Mouse (Mus musculus) spleen, embryonic (tissue): ENCODE measurements at regions not wholly inside any gene's neighbourhood (a gene's known extent, or its start where the extent isn't known, plus 50 kb on each side); places are given as distances from the start of the nearest gene placed in this dataset.

ENCODE experiments used
- CTCF ChIA-PET: fragments of 350-600 bp; sonication (Branson Sonifier 250); formaldehyde crosslinking; loops from one replicate; lab custom pipeline; 2022; lab: Charles Lee

DNA sequence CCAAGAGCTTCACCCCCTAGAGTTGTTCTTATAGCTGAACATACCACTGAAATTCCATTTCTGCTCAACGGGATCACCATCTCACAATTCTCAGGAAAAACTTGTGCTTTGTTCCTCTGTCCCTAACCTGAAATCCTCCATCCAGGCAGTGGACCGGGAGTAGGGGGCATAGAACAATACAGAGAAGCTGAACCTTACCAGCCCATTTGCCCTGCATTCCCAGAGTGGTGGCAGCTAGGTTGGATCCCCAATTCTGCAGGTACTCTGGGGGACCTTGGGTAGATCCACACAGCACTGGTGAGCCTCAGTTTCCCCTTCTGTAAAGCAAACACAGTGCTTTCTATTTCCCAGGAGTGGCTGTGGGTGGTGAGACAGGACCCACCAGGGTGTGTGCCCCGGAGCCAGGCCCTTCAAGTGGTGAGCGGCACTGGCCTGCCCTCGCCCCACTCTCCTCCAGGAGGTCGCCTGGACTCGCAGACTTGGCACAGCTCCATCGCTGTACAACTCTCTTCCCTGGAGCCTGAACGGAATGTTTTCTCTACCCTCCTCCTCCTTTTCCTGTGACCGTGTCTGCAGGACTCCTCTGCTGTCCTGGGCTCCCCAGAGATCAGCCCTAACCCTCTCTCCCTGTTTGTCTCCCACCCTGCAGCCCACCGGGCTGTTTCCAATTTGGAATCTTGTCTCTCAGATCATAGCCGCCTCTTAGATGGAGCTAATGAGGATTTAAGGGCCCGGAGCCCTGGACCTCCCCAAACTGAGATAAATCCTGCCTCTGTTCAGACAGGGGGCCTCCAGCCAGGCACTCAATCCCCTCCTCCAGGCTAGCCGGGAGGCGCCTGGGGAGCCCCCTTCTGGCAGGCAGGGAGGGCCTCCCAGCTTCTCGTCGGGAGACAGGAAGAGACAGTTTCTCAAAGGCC lies 52.3 kb upstream of the Cux1 start:
- CTCF ChIA-PET: interaction anchor here (0.6 kb wide), 1 partner anchor 50 kb away, joined by 7 read pairs; no protein-coding TSS in a partner anchor

DNA sequence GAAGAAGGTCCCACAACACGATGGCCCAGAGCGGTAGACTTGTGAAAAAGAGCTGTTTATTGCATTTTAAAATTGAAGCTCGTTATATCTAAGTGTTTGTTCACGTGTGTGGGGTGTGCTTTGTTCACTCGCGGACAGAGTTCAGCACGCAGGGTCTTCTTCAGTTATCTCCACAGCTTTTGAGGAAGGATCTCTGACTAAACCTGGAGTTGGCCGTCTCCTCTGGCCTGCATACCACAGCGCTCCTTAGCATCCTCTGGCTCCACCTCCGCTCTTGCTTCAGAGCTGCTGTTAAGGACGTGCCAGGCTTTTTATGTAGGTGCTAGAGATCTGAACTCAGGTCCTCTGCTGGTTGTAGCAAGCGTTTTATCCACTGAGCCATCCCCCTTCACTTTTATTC lies 52.9 kb upstream of the Cux1 start:
- CTCF ChIA-PET: interaction anchor here (0.6 kb wide), 2 partner anchors 21 to 51 kb away, joined by 3 to 7 read pairs; no protein-coding TSS in a partner anchor

DNA sequence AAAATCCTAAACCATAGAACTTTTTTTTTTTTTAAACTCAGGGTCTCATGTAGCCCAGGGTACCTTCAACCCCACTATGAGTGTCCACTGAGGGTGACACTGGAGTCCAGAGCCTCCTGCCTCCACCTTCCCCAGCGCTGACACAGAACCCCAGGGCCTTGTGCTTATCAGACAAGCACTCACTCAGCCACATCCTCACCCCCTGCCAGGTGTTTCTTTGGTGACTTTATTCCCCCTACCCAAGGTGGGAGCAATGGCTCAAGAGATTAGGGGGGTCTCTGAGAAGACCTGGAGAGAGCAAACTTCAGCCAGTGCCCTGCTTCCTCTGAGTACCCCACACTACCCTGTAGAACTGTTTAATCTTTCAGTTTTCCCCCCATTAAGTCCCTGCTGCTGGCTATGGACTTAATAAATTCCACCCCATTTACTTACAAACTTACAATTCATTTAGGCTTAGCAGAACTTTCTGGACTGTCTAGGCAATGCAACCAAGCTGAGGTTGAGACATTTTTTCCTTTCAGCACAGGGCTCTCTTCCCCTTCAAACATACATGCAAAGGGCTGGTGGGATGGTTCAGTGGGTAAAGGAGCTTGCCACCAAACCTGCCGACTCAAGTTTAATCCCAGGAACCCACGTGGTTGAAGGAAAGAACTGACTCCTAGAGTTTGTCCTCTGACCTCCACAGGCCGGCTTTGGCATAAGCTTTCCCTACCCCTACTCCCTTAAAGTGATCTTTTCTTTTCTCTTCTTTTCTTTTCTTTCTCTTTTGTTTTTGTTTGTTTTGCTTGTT lies 54.2 kb upstream of the Cux1 start:
- CTCF ChIA-PET: interaction anchor here (0.6 to 0.7 kb wide), 3 partner anchors 26 to 379 kb away, joined by 4 to 12 read pairs (median 4); no protein-coding TSS in a partner anchor

- CTCF ChIA-PET: interaction anchor here (0.7 to 3.0 kb wide), 2 partner anchors 56 to 420 kb away, joined by 9 to 17 read pairs; partner anchors contain the start of gene Cux1
These were observed 54.9 kb upstream of the Cux1 start for GRCm38 (mm10) chr5:136622152-136622551.

- CTCF ChIA-PET: interaction anchor here (0.6 to 3.0 kb wide), 6 partner anchors 19 to 421 kb away, joined by 3 to 17 read pairs (median 4); partner anchors contain the start of gene Cux1
These were observed 55.6 kb upstream of the Cux1 start for GRCm38 (mm10) chr5:136622721-136623542.

- CTCF ChIA-PET: interaction anchor here (0.8 to 3.0 kb wide), 3 partner anchors 54 to 59 kb away, joined by 3 to 17 read pairs (median 4); partner anchors contain the start of gene Cux1
These were observed 56.5 kb upstream of the Cux1 start for GRCm38 (mm10) chr5:136623791-136624190.

- CTCF ChIA-PET: interaction anchor here (0.5 to 3.0 kb wide), 4 partner anchors 59 to 644 kb away, joined by 5 to 17 read pairs (median 10); partner anchors contain the start of gene Cux1
These were observed 58.1 kb upstream of the Cux1 start for GRCm38 (mm10) chr5:136625176-136625991.

DNA sequence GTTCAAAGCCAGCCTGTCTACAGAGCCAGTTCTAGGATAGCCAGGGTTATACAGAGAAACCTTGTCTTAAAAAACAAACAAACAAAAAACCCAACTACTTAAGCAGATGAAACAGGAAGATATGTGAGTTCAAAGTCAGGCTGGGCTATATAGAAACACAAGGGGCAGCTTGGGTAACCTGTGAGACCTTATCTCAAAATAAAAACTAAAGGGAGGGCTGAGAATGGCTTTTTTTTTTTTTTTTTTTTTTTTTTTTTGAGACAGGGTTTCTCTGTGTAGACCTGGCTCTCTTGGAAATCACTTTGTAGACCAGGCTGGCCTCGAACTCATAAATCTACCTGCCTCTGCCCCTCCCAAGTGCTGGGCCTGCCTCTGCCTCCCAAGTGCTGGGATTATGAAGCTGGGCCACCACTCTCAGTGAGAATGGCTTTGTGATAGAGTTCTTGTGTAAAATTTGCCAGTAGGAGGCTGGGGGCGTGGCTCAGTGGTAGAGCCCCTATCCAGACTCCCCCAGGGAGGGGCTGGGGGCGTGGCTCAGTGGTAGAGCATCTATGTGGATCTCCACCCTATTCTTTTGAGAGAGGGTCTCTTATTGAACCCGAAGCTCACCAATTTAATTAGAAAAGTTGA lies 59.0 kb upstream of the Cux1 start:
- CTCF ChIA-PET: interaction anchor here (0.6 kb wide), 2 partner anchors 29 to 67 kb away, joined by 6 to 13 read pairs; no protein-coding TSS in a partner anchor

DNA sequence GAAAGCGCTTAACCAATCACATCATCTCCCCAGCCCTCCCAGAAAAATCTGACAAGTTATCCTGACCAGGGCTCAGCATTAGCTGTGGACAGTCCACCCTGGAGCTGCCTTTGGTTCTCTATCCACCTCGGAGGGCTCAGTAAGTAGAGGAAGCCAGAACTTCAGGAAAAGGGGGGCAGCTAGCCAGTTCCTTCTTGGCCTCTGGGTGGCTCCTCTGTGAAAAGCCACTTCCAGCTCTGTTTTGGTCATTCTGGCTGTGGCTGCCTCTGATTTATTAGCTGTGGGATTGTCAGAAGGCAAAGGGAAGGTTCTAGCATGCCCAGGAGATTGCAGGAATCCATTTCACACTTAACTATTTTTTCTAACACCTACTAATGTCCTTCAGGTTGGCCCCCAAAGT lies 59.6 kb upstream of the Cux1 start:
- CTCF ChIA-PET: interaction anchor here (0.6 to 0.7 kb wide), 2 partner anchors 29 to 136 kb away, joined by 6 to 19 read pairs; no protein-coding TSS in a partner anchor

DNA sequence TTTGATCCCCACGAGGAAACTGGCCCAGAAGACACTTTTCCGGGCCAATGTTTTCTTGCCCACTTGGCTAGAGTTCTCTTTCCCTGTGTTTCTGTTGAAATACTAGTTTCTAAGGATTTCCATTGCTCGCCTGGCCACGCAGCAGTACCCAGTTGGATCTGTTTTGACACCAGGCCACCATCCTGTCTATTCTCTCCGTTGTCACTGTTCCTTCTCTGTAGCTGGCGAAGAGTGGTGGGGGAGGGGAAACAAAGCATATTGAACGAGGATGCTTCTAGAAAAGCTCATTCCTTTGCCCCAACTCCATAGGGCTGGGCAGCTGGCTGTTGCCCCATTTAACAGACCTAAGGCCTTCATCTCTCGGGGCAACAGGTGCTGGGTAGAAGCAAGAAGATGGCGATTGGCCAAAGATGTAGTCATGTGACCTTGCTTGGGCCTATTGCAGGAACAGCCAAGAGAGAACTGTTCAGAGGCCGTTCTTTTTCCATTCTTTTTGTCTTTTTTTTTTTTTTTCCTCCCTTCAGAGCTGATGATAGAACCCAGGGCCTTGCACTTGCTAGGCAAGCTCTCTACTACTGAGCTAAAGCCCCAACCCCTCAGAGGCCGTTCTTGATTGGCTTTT lies 60.5 kb upstream of the Cux1 start:
- CTCF ChIA-PET: no interaction called here

DNA sequence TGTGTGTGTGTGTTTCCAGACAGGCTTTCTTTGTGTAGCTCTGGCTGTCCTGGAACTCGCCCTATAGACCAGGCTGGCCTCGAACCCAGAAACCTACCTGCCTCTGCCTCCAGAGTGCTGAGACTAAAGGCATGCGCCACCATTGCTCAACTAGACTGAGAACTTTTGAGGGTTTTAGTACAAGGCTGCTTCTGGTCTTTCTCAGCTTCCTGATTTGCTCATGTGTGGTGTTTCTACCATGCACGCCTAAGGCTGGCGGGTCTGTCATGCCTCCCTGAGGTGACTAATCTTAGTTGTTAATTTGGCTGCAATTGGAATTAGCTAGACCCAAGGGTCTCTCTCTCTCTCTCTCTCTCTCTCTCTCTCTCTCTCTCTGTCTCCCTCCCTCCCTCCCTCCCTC lies 61.2 kb upstream of the Cux1 start:
- CTCF ChIA-PET: interaction anchor here (0.6 kb wide), 3 partner anchors 12 to 92 kb away, joined by 3 to 7 read pairs (median 5); partner anchors contain the start of gene Myl10

- CTCF ChIA-PET: no interaction called here
These were observed 60.7 kb upstream of the Myl10 start for GRCm38 (mm10) chr5:136632286-136632685.

DNA sequence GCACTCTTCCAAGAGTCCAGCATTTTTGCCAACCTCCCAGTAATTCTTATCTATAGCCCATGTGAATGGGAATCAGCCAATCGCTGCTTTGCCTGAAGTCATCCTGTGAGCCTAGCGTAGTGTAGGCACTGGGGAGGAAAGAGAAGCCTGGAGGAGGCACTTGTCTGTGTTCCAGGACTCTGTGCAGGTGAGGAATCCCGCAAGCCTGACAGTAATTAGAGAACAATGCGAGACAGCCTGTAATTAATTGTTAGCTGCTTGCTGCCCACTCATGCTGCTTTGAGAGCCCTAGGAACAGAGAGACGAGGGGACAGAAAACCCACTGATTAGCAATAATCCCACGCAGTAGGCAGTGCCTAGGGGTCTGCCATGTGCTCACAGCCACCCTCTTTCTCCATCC lies 59.0 kb upstream of the Myl10 start:
- CTCF ChIA-PET: no interaction called here

- CTCF ChIA-PET: no interaction called here
These were observed 57.8 kb upstream of the Myl10 start for GRCm38 (mm10) chr5:136635119-136635518.

DNA sequence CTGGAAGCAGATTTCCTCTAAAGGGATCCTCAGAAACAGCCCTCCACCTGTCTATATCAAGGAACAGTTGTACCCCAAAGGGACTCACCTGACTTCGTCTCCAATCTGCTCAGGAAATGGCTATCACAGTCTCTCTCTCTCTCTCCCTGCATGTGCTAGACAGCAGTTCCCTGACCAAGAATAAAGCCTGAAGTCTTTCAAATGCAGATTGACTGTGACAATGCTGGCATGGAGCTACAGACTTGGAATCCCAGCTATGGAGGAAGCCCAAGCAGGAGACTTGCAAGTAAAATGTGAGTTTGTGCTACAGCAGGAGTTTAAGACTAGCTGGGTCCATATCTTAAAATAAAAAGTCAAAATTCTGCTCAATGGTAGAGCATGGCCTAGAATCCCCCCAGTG lies 56.5 kb upstream of the Myl10 start:
- CTCF ChIA-PET: interaction anchor here (0.6 kb wide), 1 partner anchor 43 kb away, joined by 4 read pairs; no protein-coding TSS in a partner anchor

- CTCF ChIA-PET: no interaction called here
These were observed 55.1 kb upstream of the Myl10 start for GRCm38 (mm10) chr5:136637872-136638271.

- CTCF ChIA-PET: interaction anchor here (0.5 to 0.7 kb wide), 2 partner anchors 21 to 508 kb away, joined by 3 read pairs; no protein-coding TSS in a partner anchor
These were observed 51.9 kb upstream of the Myl10 start for GRCm38 (mm10) chr5:136640871-136641619.

GRCm38 (mm10) chr5:136642208-136642607 lies 50.7 kb upstream of the Myl10 start:
- CTCF ChIA-PET: no interaction called here
